ENCODE assay signal across 8 mouse cellular contexts in the genomic region with DNA sequence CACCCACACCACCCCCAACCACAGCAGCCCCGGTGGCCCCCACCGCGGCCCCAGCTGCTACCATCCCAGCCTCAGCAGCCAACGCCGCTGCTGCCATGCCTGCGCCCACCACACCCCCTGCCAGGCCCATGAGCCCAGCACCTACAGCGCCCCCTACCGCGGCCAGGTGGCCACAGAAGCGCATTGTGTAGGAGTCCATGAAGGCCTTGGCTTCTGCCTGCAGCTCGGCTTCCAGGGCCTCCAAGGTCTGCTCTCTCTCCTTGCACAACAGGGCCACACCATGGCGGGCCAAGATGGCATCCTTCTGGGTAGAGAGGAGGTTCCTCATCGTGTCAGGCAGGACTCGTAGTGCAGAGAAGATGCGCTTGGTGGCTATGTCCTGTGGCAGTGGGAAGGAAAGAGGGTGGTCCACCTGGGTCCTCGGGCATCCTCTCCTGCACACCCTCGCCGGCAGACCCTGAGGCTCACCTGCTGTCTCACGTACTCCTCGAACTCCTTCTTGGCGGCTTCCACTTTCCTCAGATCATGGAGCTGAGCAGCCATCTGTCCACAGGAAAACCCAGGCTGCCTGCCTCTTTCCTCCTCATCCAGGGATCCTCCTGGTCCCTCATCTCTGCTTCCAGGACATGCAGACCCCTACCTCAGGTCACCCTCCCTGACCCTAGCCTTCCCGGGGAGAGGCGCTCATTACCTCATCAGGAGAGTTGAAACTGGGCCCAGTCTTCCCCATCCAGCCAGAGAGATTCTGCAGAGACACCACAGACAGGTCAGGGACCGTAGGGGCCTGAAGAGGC. TPM values are rescaled to one million over a fixed set of nuclear protein-coding genes. Genes with fewer than 3 reads are reported as not detected.
DNase-seq lines count a peak whose midpoint lies in the region; ATAC-seq lines count a peak whose summit lies in the region.

No protein-coding gene starts in this region.

- H3K27me3 ChIP-seq in heart, embryonic 12.5 days (replicated peaks), result peaks cover 43% of the 10 kb centered on the region

- peaks cover 23% of the 10 kb centered on the region for H3K4me1 ChIP-seq in heart, embryonic 12.5 days (replicated peaks)

- ATAC-seq in inflammation-experienced regulatory T-cells, adult 6 months, result no peak
- no peak for ATAC-seq in heart, embryonic 12.5 days (ENCODE audit: insufficient number of reproducible peaks, low FRiP score)

- H3K9ac ChIP-seq in heart, embryonic 12.5 days, result no peak overlapping the region

- no peaks in the 10 kb centered on the region for H3K9me3 ChIP-seq in heart, embryonic 12.5 days (replicated peaks)

- no peak overlapping the region for H3K4me3 ChIP-seq in heart, embryonic 12.5 days

- no peaks in the 10 kb centered on the region for H3K36me3 ChIP-seq in heart, embryonic 12.5 days

- DNase-seq in gastrocnemius, postnatal 10 days, result peak; percentile 43
- no peak for DNase-seq in gastrocnemius, adult 18-20 months (ENCODE audit: low spot score)
- DNase-seq in right cerebral cortex, postnatal 4 days, result peak; percentile 22
- DNase-seq in right cerebral cortex, postnatal 25 days, result no peak
- DNase-seq in layer of hippocampus, postnatal 10 days (ENCODE audit: low spot score in 2 of 2), result peak; percentile 58 to 67
- no peak for DNase-seq in Muller cell, postnatal 12 days (ENCODE audit: inconsistent ontology term)

- no peak overlapping the region for H3K27ac ChIP-seq in heart, embryonic 12.5 days (ENCODE audit: poor library complexity, severe bottlenecking)

- 66% methylated on average over 24 of the region's 24 CpGs for WGBS in heart, embryonic 12.5 days

- no peak overlapping the region for H3K4me2 ChIP-seq in heart, embryonic 12.5 days

RNA-seq across cellular contexts. Expression of a gene that starts 4.2 kb away (rescaled TPM):
- total RNA-seq in gastrocnemius, postnatal 10 days (2021), result 1 to 10 TPM; 2.0 to 2.6 TPM
- total RNA-seq in gastrocnemius, adult 18-20 months (2021), result not detected
- 100 to 1,000 TPM; 201 to 230 TPM for total RNA-seq in layer of hippocampus, postnatal 10 days (2021)
- not detected for polyA plus RNA-seq in inflammation-experienced regulatory T-cells, adult 6 months (2017; shearing (Covaris generic))
- 0.17 and 0.42 TPM in 2 replicates for polyA plus RNA-seq in heart, embryonic 12.5 days (2016; fragmentation: Nextera tagmentation; extraction: Ambion mirVana)

RNA-seq across cellular contexts. Expression of a gene that starts 35.5 kb away (rescaled TPM):
- 100 to 1,000 TPM; 245 to 288 TPM for total RNA-seq in gastrocnemius, postnatal 10 days (2021)
- total RNA-seq in gastrocnemius, adult 18-20 months (2021), result 1 to 10 TPM; 6.5 to 7.4 TPM
- 10 to 100 TPM; 10.6 to 11.2 TPM for total RNA-seq in layer of hippocampus, postnatal 10 days (2021)
- polyA plus RNA-seq in inflammation-experienced regulatory T-cells, adult 6 months (2017; shearing (Covaris generic)), result not detected
- polyA plus RNA-seq in heart, embryonic 12.5 days (2016; fragmentation: Nextera tagmentation; extraction: Ambion mirVana), result 72.4 and 76.0 TPM in 2 replicates

RNA-seq across cellular contexts. Expression of a gene that starts 44.5 kb away (rescaled TPM):
- 10 to 100 TPM in 1 of 2 experiments, 1 to 10 TPM in 1; 8.4 to 12.9 TPM for total RNA-seq in gastrocnemius, postnatal 10 days (2021)
- 1 to 10 TPM; 3.5 to 4.1 TPM for total RNA-seq in gastrocnemius, adult 18-20 months (2021)
- 10 to 100 TPM; 46.0 to 51.1 TPM for total RNA-seq in layer of hippocampus, postnatal 10 days (2021)
- 1 to 10 TPM; 5.6 to 8.9 (median 8.1) TPM for polyA plus RNA-seq in inflammation-experienced regulatory T-cells, adult 6 months (2017; shearing (Covaris generic))
- 33.9 and 35.3 TPM in 2 replicates for polyA plus RNA-seq in heart, embryonic 12.5 days (2016; fragmentation: Nextera tagmentation; extraction: Ambion mirVana)

RNA-seq across cellular contexts. Expression of a gene that starts 55.2 kb away (rescaled TPM):
- total RNA-seq in gastrocnemius, postnatal 10 days (2021), result 1 to 10 TPM; 5.9 to 9.7 TPM
- total RNA-seq in gastrocnemius, adult 18-20 months (2021), result 1 to 10 TPM; 3.8 to 4.0 TPM
- 10 to 100 TPM; 30.8 to 34.2 TPM for total RNA-seq in layer of hippocampus, postnatal 10 days (2021)
- 1 to 10 TPM; 2.2 to 4.4 (median 2.4) TPM for polyA plus RNA-seq in inflammation-experienced regulatory T-cells, adult 6 months (2017; shearing (Covaris generic))
- polyA plus RNA-seq in heart, embryonic 12.5 days (2016; fragmentation: Nextera tagmentation; extraction: Ambion mirVana), result 9.0 and 11.0 TPM in 2 replicates

Comparison
In these comparisons a context has a peak if more than half of its experiments do, and no peak if none do; other contexts are left out.
1. DNase-seq: peak in gastrocnemius, postnatal 10 days (single experiment), right cerebral cortex, postnatal 4 days (single experiment) and layer of hippocampus, postnatal 10 days (2 of 2); none in gastrocnemius, adult 18-20 months (single experiment), right cerebral cortex, postnatal 25 days (single experiment) and Muller cell, postnatal 12 days (single experiment).
2. RNA of a gene that starts 35.5 kb away (total RNA-seq): 245 to 288 TPM in gastrocnemius, postnatal 10 days; 10.6 to 11.2 TPM in layer of hippocampus, postnatal 10 days and 6.5 to 7.4 TPM in gastrocnemius, adult 18-20 months; every median in the first group is over 10 times any median in the second.
3. RNA of a gene that starts 4.2 kb away (total RNA-seq): 201 to 230 TPM in layer of hippocampus, postnatal 10 days; 2.0 to 2.6 TPM in gastrocnemius, postnatal 10 days and not detected in gastrocnemius, adult 18-20 months; every median in the first group is over 10 times any median in the second.